Mouse (Mus musculus): Measurements from ENCODE around the gene Tcf7l2. TPM values are rescaled to one million over a fixed set of nuclear protein-coding genes. Genes with fewer than 3 reads are reported as not detected.

Gene Tcf7l2
- total and polyA plus RNA-seq, 3 experiments: not detected

DNA sequence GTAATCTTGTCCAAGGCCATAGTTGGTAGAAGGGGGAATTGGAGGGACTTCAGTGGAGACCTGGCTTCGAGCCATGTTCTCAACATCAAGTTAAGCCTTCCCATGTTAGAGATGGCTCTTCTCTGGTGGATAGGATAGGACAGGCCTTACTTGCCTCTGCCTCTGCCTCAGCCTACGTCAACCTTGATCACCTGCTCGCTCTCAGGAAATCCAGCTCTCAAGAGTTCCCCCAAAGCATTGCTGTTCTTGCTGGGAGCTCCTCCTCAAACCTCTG lies 193.0 kb downstream of the Tcf7l2 start:
- no peak overlapping the region for H3K4me3 ChIP-seq (replicated peaks in 1 of 3; ENCODE audit: low read depth in 2 of 3, low read length in 2 of 3, poor library complexity in 1 of 3)
- DNase-seq (ENCODE audit: extremely low read depth): no peak
- no peaks in the 10 kb centered on the region for H3K4me1 ChIP-seq (ENCODE audit: control insufficient read depth in 1 of 2, insufficient read depth in 2 of 2)
- TF ChIP-seq USF1 (IDR thresholded peaks at IDR 0.05; ENCODE audit: low read depth, low read length) (no peak), CHD1 (IDR thresholded peaks at IDR 0.05; ENCODE audit: low read depth, low read length) (no peak), RAD21 (IDR thresholded peaks at IDR 0.05; ENCODE audit: low read depth, low read length) (no peak), CHD2 (IDR thresholded peaks at IDR 0.05; ENCODE audit: low read length) (no peak), MAZ (IDR thresholded peaks at IDR 0.05; ENCODE audit: low read depth, low read length) (no peak), MEF2A (IDR thresholded peaks at IDR 0.05; ENCODE audit: borderline replicate concordance, low read depth, low read length) (no peak), USF2 (conservative IDR thresholded peaks at IDR 0.05; ENCODE audit: low read depth, low read length) (no peak), GABPA (IDR thresholded peaks at IDR 0.05; ENCODE audit: insufficient replicate concordance, low read depth, low read length) (no peak)
- H3K27me3 ChIP-seq (replicated peaks): peaks cover 48% of the 10 kb centered on the region
- dilution Hi-C loops (cut with MboI; ENCODE audit: extremely low pct_ligation_motif_present, extremely low pct_unique_long_range_greater_than_20kb, low sequenced_read_pairs) (no loop called here), in situ Hi-C loops (cut with MboI; ENCODE audit: low pct_ligation_motif_present, low pct_unique_long_range_greater_than_20kb, low sequenced_read_pairs) (no loop called here)
- no peak overlapping the region for H3K27ac ChIP-seq (ENCODE audit: insufficient read depth, low read depth)
- no peaks in the 10 kb centered on the region for H3K36me3 ChIP-seq (replicated peaks in 1 of 2; ENCODE audit: control insufficient read depth in 1 of 2, insufficient read depth in 1 of 2, low read length in 1 of 2)
- H3K9ac ChIP-seq (ENCODE audit: insufficient read depth, low read depth): no peak overlapping the region
- H3K9me3 ChIP-seq (replicated peaks; ENCODE audit: low read length): peaks cover 3% of the 10 kb centered on the region
- H3K4me2 ChIP-seq (ENCODE audit: insufficient read depth, low read depth, poor library complexity, severe bottlenecking): no peak overlapping the region
- H3K79me2 ChIP-seq (replicated peaks; ENCODE audit: control insufficient read depth, extremely low read depth, insufficient read depth, poor library complexity, severe bottlenecking): no peaks in the 10 kb centered on the region

DNA sequence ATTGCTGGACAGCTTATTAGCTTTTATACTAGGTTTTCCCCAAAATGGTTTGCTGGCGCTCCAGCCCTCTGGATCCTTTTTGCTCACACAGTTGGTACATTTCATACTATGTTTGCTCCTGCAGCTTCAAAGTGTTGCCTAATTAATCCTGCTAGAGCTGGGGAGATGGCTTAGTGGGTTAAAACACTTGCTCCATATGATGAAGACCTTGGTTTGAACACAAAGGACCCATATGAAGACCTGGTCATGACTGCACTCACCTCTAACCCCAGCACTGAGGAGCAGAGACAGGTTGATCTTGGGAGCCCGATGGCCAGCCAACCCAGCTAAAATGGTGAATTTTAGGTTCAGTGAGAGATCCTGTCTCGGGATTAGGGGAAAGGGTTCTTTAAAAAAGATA lies 195.4 kb downstream of the Tcf7l2 start:
- peaks cover 38% of the 10 kb centered on the region for H3K27me3 ChIP-seq (replicated peaks)
- no peak overlapping the region for H3K9ac ChIP-seq (ENCODE audit: insufficient read depth, low read depth)
- H3K9me3 ChIP-seq (replicated peaks; ENCODE audit: low read length): no peaks in the 10 kb centered on the region
- H3K4me2 ChIP-seq (ENCODE audit: insufficient read depth, low read depth, poor library complexity, severe bottlenecking): no peak overlapping the region
- no peak overlapping the region for H3K27ac ChIP-seq (ENCODE audit: insufficient read depth, low read depth)
- H3K79me2 ChIP-seq (replicated peaks; ENCODE audit: control insufficient read depth, extremely low read depth, insufficient read depth, poor library complexity, severe bottlenecking): no peaks in the 10 kb centered on the region
- H3K4me1 ChIP-seq (ENCODE audit: control insufficient read depth in 1 of 2, insufficient read depth in 2 of 2): no peaks in the 10 kb centered on the region
- no peak for TF ChIP-seq ZKSCAN1 (IDR thresholded peaks at IDR 0.05; ENCODE audit: borderline replicate concordance, low read depth, low read length)
- no peak for TF ChIP-seq KAT2A (IDR thresholded peaks at IDR 0.05; ENCODE audit: insufficient replicate concordance, low read length)
- TF ChIP-seq MYC (IDR thresholded peaks at IDR 0.05; ENCODE audit: low read depth, low read length): no peak
- no peak for TF ChIP-seq NELFE (IDR thresholded peaks at IDR 0.05; ENCODE audit: low read depth, low read length)
- TF ChIP-seq RCOR1 (conservative IDR thresholded peaks at IDR 0.05; ENCODE audit: low read depth, low read length): no peak
- no peak for TF ChIP-seq HCFC1 (IDR thresholded peaks at IDR 0.05; ENCODE audit: low read depth, low read length)
- no peak for TF ChIP-seq SMC3 (IDR thresholded peaks at IDR 0.05; ENCODE audit: low read depth, low read length)
- TF ChIP-seq MAFK (IDR thresholded peaks at IDR 0.05; ENCODE audit: insufficient replicate concordance, low read length): no peak
- no peaks in the 10 kb centered on the region for H3K36me3 ChIP-seq (replicated peaks in 1 of 2; ENCODE audit: control insufficient read depth in 1 of 2, insufficient read depth in 1 of 2, low read length in 1 of 2)
- dilution Hi-C loops (cut with MboI; ENCODE audit: extremely low pct_ligation_motif_present, extremely low pct_unique_long_range_greater_than_20kb, low sequenced_read_pairs) (no loop called here), in situ Hi-C loops (cut with MboI; ENCODE audit: low pct_ligation_motif_present, low pct_unique_long_range_greater_than_20kb, low sequenced_read_pairs) (no loop called here)
- no peak for DNase-seq (ENCODE audit: extremely low read depth)
- no peak overlapping the region for H3K4me3 ChIP-seq (replicated peaks in 1 of 3; ENCODE audit: low read depth in 2 of 3, low read length in 2 of 3, poor library complexity in 1 of 3)

Data from CH12.LX (cell line).